Mouse (Mus musculus) adrenal gland, adult 2 months (tissue): ENCODE data around the gene 9930021J03Rik. TPM values are rescaled to one million over a fixed set of nuclear protein-coding genes. Genes with fewer than 3 reads are reported as not detected.

Source experiments
- DNase-seq: peaks from one replicate; pipeline ENCODE4 v3.0.0; 2021
- polyA plus RNA-seq: library from polyadenylated mRNA; depleted of rRNA; stranded (reverse); fragments of >200 nt; gene quantifications from 2 replicates; pipeline ENCODE4 v1.2.3, GENCODE M21; 2012; rRNA removed
- total RNA-seq, 2 experiments: library from RNA; stranded (reverse); gene quantifications; 2 replicates each; pipeline ENCODE4 v1.2.3; 2021

9930021J03Rik gene
- total and polyA plus RNA-seq, 3 experiments, result 1.2 to 20.1 (median 13.5) TPM

DNA sequence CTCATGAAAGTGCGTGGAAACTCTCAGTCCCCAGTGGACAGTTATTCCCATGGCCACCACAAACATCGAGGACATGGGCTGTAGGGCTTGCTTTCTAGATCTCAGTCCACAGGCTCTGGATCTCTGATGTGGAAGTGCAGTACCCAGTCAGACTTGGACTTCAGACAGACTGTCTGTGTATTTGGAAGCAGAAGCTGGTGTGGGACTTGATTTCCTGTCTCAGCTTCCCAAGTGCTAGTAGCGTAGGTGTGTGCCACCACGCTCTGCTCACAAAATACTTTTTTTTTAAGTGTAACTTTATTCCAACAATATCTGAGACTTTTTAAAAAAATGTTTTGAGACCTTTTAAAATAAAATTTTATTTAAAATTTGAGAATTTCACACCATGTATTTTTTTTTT lies 109.5 kb downstream of the 9930021J03Rik start:
- no peak for DNase-seq

DNA sequence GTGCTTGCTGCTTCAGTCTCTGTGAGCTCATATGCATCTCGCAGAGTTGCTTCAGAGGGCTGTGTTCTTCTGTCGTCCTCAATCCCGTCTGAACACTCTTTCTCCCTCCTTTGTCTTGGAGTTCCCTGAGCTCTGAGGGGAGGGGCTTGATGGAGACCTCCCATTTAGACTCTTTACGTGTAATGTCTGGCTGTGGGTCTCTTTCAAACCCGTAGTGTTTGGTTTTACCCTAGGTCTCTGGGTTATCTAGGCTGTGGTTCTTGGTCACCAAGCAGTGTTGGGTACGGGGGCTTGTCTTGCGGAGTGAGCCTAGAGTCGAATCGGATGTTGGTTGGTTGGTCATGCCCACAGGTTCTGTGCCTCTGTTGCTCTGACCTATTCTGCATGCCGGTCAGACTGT lies 110.7 kb downstream of the 9930021J03Rik start:
- DNase-seq, result no peak

DNA sequence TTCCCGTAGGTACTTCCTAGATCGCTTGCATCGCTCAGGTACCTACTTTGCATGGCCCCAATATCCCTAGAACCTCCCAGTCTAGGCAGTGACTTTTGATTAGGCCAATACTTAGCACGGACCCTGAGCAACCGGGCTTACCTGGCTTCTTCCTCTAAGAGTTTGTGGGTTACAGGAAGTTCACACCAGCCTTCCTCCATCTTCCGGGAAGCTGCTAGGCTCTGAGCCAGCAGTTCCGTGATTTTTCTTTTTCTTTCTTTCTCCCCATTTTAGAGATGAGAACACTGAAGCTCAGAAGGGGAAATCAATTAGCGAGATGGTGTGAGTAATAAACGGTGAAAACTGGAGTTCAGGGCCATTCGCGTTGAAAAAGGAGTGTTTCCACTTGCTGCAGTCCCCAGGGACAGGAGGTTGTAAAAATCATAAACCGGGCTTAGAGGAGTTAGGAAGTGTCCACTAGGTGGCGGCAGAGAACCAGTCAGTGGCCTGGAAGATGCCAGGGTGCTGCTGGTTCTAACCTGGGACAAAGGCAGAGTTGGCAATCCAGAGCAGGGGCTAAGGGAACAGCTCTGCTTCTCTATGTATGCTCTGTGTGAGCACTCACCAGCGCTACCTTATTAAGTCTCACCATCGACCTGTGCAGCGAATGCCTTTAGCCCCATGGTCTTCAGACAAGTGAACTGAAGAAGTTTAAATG lies 121.8 kb downstream of the 9930021J03Rik start:
- DNase-seq, result peak; percentile 75

DNA sequence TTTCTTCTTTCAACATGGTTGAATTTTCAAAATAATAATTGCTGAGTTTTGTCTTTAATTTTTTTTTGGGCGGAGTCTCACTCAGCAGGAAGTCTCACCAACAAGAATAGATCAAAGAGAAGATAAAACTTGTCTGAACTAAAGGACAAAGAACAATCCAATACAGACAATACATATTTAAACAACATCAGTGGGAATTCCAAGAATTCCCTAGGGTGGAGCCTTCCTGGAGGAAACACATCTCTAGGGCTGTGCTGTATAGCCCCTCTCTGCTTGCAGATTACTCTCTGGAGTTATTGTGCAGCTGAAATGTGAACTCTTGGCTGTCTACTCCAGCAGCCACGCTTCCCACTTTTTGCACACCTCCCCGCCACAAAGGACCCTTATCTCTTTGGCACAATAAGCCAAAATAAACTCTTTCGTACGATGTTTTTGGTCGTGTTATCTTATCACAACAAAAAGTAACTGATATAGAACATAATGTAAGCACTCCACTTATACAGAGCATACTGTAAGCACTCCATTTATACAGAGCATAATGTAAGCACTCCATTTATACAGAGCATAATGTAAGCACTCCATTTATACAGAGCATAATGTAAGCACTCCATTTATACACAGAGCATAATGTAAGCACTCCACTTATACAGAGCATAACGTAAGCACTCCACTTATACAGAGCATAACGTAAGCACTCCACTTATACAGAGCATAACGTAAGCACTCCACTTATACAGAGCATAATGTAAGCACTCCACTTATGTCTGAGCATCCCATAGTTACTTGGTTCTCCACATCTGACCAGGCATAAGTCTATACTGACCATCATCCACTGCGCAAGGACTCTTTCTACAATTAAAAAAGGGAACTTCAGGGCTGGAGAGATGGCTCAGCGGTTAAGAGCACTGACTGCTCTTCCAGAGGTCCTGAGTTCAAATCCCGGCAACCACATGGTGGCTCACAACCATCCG lies 125.3 kb downstream of the 9930021J03Rik start:
- DNase-seq, result no peak

DNA sequence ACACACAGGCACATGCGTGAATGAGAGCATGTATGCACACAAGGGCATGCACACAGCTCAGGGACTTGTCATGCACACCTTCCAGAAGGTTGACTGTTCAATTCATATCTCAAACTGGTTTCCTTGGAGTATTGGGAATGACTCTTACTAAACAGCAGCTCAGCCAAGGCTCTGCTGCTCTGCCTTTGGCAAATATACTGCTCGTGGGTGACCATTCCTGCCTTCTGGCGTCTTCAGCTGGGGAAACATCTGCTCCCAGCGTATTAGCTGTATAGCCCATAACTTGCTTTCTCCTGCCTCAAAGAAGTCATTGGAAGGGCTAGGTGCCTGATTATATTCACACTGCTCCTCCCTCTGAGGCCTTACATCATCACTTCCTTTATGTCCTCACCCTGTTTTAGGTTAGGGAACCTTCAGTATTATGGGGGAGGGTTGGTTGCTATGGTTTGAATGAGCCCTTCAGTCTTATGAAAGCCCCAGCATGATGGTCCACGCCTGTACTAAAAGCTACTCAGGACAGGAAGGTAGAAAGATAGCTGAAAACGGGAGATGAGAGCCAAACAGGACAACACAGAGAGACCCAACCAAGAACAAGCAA lies 127.5 kb downstream of the 9930021J03Rik start:
- no peak for DNase-seq

DNA sequence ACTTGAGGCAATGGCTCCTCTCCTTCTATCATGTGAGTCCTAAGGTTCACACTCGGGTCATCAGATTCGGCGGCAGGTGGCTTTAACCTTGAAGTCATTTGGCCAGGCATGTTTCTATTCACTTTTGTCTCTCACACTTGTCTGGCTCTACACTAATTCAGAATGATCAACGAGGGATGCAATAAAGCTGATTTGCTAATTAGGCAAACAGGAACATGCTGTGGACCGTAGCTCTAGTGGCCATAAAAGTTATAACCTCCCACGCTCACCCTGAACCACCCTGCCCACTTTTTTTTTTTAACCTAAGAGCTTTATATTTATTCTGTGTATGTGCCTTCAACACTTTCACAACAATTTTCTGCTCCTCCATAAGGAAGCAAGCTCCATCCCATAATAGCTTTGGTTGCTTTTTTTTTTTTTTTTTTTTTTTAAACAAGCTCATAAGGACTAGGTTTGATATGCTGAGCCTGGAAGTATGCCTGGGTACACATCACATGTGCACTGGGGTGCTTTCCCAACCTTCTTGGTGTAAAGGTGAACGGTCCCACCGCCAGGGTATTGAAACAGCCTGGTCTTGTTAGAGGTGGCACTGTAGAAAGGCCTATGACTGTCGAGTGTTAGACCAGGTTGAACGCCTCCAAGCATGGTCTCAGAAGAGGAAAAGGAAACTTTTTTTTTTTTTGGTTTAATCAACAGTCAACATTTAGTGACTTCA lies 129.2 kb downstream of the 9930021J03Rik start:
- peak; percentile 23 for DNase-seq

DNA sequence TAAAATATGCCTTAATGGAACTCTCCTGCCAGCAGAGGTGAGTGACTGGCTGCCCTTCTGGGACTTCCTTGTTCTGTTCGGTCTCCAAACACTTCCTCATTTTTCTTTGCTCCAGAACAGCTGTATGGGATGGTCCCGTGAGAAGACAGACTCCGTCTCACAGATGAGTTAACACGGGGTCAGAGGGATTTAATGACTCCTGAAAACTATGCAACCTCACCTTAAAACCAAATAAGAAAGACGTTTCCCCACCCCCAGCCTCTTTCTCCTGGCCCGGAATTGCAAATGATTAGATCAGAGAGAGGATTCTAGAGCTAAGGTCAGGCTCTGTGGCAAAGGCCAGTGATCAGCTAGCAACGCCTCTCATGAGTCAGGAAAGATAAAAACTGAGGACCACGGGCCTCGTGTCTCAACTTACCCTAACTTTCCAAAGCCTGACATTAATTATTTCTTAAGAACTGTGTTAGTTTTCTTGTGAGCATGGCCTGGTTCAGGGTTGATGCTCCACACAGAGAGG lies 130.2 kb downstream of the 9930021J03Rik start:
- DNase-seq, result no peak

DNA sequence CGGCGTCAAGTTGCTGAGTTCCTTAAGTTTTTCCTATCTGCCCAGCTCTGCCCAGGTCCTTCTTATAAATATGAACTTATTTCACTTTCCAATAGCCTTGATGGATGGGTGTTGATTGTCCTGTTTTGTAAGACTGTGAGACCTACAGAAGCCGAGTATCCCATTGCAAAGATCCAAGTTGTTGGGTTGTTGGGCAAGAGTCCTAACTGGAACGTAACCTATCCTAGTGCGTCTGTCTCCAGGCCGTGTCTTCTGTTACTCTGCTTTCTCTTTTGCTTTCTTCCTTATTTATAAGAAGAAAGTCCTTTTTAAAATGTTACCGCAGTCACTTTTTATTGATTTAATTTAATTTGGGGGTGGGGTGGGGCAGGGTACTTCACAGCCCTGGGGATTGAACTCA lies 130.8 kb downstream of the 9930021J03Rik start:
- DNase-seq, result no peak

DNA sequence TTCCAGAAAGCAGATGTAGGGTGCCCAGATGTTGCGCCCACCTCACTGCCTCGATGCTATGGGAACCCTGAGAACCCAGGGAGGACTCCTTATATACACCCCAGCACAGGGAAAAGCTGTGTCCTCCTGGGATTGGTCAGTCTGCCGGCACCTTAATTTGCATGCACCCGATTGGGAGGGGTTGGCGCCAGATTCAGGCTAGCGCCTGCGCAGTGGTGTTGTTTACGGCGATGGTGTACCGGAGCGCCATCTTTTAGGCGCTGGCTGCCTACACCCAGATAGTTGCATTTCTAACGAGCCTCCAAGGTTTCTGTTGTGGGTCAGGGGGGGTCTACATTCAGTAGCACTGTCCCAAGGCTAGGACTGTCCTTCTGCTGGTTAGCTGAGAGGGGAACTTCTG lies 133.1 kb downstream of the 9930021J03Rik start:
- no peak for DNase-seq

DNA sequence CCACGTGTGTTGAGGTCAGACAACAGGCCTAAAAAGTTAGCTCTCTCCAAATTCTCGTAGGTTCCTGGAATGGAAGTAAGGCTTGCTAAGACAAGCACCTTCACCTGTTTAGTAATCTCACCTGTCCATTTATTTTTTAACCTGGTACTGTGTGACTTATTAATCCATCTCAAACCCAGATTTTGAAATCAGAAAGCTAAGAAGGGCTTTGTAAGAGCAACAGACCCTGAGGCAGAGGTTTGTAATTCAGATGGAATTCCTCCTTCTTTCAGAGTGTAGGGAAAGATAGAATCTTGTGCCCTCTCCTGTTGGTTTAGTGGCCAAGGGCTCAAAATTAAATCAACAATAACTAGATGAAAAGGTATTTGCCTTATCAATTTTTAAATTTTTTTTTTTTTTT lies 134.6 kb downstream of the 9930021J03Rik start:
- DNase-seq, result no peak

DNA sequence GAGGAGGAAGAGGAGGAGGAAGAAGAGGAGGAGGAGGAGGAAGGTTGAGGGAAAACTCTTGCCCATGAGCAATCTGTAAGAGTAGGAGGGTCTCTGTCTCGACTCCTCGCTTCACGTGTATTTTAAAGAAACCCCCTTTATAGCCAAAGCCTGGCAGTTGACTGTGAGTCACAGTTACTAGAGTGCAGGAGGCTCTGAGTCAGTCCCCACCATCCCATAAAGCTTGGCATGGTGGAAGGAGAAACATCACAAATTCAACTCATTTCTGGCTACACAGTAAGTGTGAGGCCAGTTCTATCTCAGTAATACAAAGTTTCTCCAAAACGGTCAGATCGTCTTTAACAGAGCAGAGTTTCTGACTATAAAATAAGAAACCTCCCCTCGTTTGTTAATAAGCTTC lies 135.5 kb downstream of the 9930021J03Rik start:
- no peak for DNase-seq

DNA sequence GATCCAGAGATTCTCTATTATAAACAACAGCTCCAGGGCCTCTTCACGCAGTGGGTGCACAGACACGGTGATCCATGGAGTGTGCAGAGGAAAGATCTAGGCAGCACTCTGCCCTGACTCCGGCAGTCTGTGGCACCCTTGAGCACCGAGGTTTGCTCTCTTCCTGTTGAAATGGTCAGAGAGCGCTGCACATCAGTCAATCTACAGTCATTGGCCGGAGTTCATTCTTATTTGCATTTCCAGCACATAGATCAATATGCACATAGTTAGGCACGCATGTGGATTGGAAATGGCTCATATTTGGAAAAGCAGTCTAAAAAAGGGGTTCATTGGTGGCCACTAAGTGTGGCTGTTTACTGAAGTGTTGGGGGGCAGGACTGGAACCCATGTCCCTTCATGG lies 137.7 kb downstream of the 9930021J03Rik start:
- DNase-seq, result no peak

DNA sequence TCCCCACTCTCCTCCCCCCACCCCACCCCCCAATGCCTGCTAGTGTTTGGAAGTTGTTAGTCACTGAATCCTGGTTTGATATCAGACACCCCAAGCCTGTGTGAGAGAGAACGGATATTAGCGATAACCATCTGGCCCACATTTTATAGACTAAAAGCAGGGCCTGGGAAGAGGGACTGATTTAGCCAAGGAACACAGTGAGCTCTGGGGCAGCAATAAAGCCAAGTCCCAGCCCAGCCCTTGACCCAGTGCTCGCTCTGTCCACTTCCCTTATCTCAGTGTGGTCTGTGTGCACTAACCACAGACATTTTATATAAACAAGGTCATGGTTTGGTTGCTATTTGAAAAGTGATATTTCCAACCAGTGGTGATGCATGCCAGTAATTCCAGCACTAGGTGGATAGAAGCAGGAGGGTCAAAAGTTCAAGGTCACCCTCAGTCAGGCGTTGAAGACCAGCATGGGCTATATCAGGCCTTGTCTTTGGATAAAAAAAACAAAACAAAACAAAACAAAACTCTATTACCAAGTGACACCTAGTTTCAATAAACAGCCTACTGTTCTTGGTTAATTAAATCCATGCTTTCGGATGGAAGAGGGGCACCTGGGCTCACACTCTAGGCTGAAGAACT lies 138.7 kb downstream of the 9930021J03Rik start:
- peak; percentile 63 for DNase-seq

DNA sequence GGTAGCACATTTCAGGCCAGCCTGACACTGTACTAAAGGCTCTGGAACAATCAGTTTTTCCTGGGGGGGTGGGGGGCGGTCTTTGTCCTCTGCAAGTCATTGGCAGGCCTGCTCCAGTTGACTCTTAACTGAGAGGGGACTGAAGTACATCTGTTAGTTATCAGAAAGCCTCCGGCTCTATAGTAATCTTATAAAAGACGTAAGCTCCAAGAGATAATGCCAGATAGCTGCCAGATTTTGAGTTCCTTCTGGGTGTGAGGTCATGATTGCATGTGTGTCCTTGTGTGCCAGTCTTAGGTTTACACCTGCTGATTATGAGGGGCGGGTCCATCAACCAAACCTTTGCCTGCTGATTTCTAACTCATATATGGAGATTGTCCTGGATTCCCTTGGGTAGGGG lies 139.6 kb downstream of the 9930021J03Rik start:
- no peak for DNase-seq

DNA sequence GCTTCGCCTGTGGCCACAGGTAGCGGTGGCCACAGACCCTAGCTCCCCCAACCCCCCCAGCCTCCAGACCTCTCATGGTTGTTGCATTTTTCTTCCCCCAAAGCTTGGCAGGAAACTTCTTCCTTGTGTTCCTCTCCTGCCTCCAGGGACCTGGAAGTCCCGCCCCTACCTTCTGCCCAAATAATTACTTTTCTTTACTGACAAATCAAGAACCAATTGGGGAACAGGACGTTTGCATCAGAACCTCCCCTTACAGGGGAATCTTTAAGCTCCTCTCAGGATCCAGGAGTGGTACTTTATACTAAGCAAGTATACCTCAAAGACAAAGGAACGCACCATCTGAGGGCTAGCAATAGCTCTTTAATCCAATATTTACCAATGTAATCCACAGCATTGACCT lies 140.9 kb downstream of the 9930021J03Rik start:
- DNase-seq, result no peak

Other genes with a start within 250 kb of the 9930021J03Rik start
- 10 to 100 TPM; 54.3 to 61.7 TPM for gene Ermp1, start 157.6 kb downstream of the 9930021J03Rik start, total RNA-seq
- 18.5 and 25.2 TPM in 2 replicates for gene Ermp1, start 157.6 kb downstream of the 9930021J03Rik start, polyA plus RNA-seq
- not detected for gene Mlana, start 108.2 kb downstream of the 9930021J03Rik start, total RNA-seq
- gene Mlana, start 108.2 kb downstream of the 9930021J03Rik start, polyA plus RNA-seq, result not detected in 2 replicates
- 10 to 100 TPM; 13.6 to 16.6 TPM for gene Ranbp6, start 7.0 kb upstream of the 9930021J03Rik start, total RNA-seq
- 0.32 and 0.76 TPM in 2 replicates for gene Ranbp6, start 7.0 kb upstream of the 9930021J03Rik start, polyA plus RNA-seq
- gene Il33, start 119.1 kb upstream of the 9930021J03Rik start, total RNA-seq, result 10 to 100 TPM; 20.2 to 24.0 TPM
- gene Il33, start 119.1 kb upstream of the 9930021J03Rik start, polyA plus RNA-seq, result 1.7 and 2.2 TPM in 2 replicates
- gene Trpd52l3, start 197.8 kb upstream of the 9930021J03Rik start, total RNA-seq, result not detected
- gene Trpd52l3, start 197.8 kb upstream of the 9930021J03Rik start, polyA plus RNA-seq, result not detected in 2 replicates
- 10 to 100 TPM; 31.1 to 40.6 TPM for gene Uhrf2, start 224.5 kb upstream of the 9930021J03Rik start, total RNA-seq
- gene Uhrf2, start 224.5 kb upstream of the 9930021J03Rik start, polyA plus RNA-seq, result 18.9 and 20.9 TPM in 2 replicates